Mouse (Mus musculus) liver, postnatal 0 days (tissue): ENCODE results near the gene Ampd1.

Experiments used
- CTCF ChIP-seq: sonication (generic); IDR thresholded peaks from 2 replicates; pipeline ENCODE4 v1.5.1; 2016; ENCODE audit warnings: antibody characterized with exemption, low read depth
- EP300 ChIP-seq: IDR thresholded peaks from 2 replicates; pipeline ENCODE4 v1.6.1; 2016; ENCODE audit warnings: antibody characterized with exemption, low read depth, mild to moderate bottlenecking

DNA sequence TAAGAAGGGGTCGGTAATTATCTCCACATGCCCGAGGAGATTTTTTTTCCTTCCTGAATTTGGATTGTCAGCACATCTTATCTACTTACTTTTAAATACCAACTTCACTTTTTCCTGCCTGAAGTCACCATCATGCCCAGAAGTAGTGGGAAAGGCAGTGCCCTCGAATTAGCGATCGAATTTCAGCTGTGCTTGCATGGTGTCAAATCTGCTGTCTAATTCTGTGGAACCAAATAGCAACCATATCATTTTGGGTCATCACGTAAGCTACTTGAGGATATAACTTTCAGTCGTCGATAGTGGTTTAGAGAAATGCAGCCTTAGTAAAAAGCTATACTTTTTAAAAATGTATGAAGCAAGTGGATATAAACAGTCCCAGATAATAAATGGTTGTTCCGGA lies 2.7 kb downstream of the Ampd1 start:
- TF ChIP-seq CTCF (no peak), EP300 (no peak)
